15 mouse cellular contexts compared by ENCODE assay signal in the genomic region with DNA sequence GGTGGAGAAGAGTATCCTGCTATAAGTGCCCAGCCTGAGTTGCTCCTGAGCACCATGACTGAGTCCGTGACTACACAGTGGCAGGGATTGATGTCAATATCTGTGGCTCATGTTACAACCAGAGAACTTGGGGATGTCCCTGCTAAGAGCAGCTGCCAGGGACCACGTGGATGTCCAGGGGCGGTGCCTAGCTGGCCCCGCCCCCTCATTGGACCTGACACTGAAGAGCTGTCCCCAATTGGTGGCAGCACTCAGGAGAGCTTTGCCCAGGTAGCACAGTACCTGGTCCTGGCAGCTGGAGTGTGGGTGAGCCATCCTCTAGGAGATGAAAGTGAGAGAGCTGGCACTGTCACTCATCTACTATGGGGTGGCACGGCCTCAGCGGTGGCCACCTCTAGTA. TPM values are rescaled to one million over a fixed set of nuclear protein-coding genes. Genes with fewer than 3 reads are reported as not detected.
DNase-seq lines count a peak whose midpoint lies in the region; ATAC-seq lines count a peak whose summit lies in the region.
"Had no signal": no experiment of that assay in that cellular context is flagged by ENCODE, and none has a peak within 500 bp of the region (broad histone marks: within the 10 kb centered on the region; RNA-seq: fewer than 3 reads in every experiment).

No protein-coding gene starts in this region.

- intact Hi-C loops in gastrocnemius, postnatal 14 days (cut with DNase I; ENCODE audit: low total_unique reads): no loop called here

- no peak overlapping the region for H3K4me3 ChIP-seq in kidney, embryonic 14.5 days (ENCODE audit: low read length)
- no peak overlapping the region for H3K4me3 ChIP-seq in embryonic facial prominence, embryonic 15.5 days (replicated peaks)
- H3K4me3 ChIP-seq in liver, embryonic 13.5 days (replicated peaks): no peak overlapping the region
- H3K4me3 ChIP-seq: heart, embryonic 10.5 days; hindbrain, embryonic 15.5 days; limb, embryonic 13.5 days had no signal

- H3K9me3 ChIP-seq in kidney, embryonic 14.5 days (ENCODE audit: control insufficient read depth, low read length): no peaks in the 10 kb centered on the region
- H3K9me3 ChIP-seq in embryonic facial prominence, embryonic 15.5 days (replicated peaks): no peaks in the 10 kb centered on the region
- no peaks in the 10 kb centered on the region for H3K9me3 ChIP-seq in liver, embryonic 13.5 days (replicated peaks)
- H3K9me3 ChIP-seq: heart, embryonic 10.5 days; hindbrain, embryonic 15.5 days; limb, embryonic 13.5 days; megakaryocyte, embryonic 14.5 days had no signal

- no peak overlapping the region for H3K27ac ChIP-seq in kidney, embryonic 14.5 days (ENCODE audit: low read depth, low read length)
- no peak overlapping the region for H3K27ac ChIP-seq in embryonic facial prominence, embryonic 15.5 days (replicated peaks)
- H3K27ac ChIP-seq in liver, embryonic 13.5 days: no peak overlapping the region
- H3K27ac ChIP-seq: heart, embryonic 10.5 days; hindbrain, embryonic 15.5 days; limb, embryonic 13.5 days had no signal

- H3K4me1 ChIP-seq in kidney, embryonic 14.5 days (ENCODE audit: control insufficient read depth, insufficient read depth, low read length): no peaks in the 10 kb centered on the region
- no peaks in the 10 kb centered on the region for H3K4me1 ChIP-seq in embryonic facial prominence, embryonic 15.5 days
- H3K4me1 ChIP-seq in liver, embryonic 13.5 days (replicated peaks): no peaks in the 10 kb centered on the region
- H3K4me1 ChIP-seq: heart, embryonic 10.5 days; hindbrain, embryonic 15.5 days; limb, embryonic 13.5 days; megakaryocyte, embryonic 14.5 days had no signal

- H3K4me2 ChIP-seq in kidney, embryonic 14.5 days (replicated peaks; ENCODE audit: low read depth, low read length): no peak overlapping the region
- H3K4me2 ChIP-seq in embryonic facial prominence, embryonic 15.5 days (replicated peaks): no peak overlapping the region
- H3K4me2 ChIP-seq in liver, embryonic 13.5 days: no peak overlapping the region
- H3K4me2 ChIP-seq: hindbrain, embryonic 15.5 days; limb, embryonic 13.5 days had no signal

- H3K27me3 ChIP-seq in kidney, embryonic 14.5 days (ENCODE audit: control insufficient read depth, insufficient read depth, low read length): no peaks in the 10 kb centered on the region
- no peaks in the 10 kb centered on the region for H3K27me3 ChIP-seq in embryonic facial prominence, embryonic 15.5 days
- peaks cover 15% of the 10 kb centered on the region for H3K27me3 ChIP-seq in liver, embryonic 13.5 days
- H3K27me3 ChIP-seq: hindbrain, embryonic 15.5 days; limb, embryonic 13.5 days had no signal

- DNase-seq in kidney, adult 18-20 months: no peak
- DNase-seq in B cell, adult 2 months: peak; percentile 41 to 44
- DNase-seq in liver, embryonic 13.5 days: no peak
- DNase-seq in gastrocnemius, postnatal 14 days: no peak
- DNase-seq in thymus, adult 18-20 months: no peak
- DNase-seq in adrenal gland, postnatal 4 days (ENCODE audit: low spot score in 2 of 2): no peak
- DNase-seq: cerebellum, adult 9-11 months; layer of hippocampus, adult 9-11 months; right cerebral cortex, postnatal 4 days had no signal

- H3K36me3 ChIP-seq in kidney, embryonic 14.5 days (ENCODE audit: control insufficient read depth, insufficient read depth, low read length): no peaks in the 10 kb centered on the region
- no peaks in the 10 kb centered on the region for H3K36me3 ChIP-seq in embryonic facial prominence, embryonic 15.5 days
- H3K36me3 ChIP-seq in liver, embryonic 13.5 days: no peaks in the 10 kb centered on the region
- H3K36me3 ChIP-seq: heart, embryonic 10.5 days; hindbrain, embryonic 15.5 days; limb, embryonic 13.5 days had no signal

- 0 out of 2 replicates have a peak, but pooled peaks have one; percentile 55 for ATAC-seq in kidney, embryonic 14.5 days (ENCODE audit: low FRiP score, low TSS enrichment)
- ATAC-seq in embryonic facial prominence, embryonic 15.5 days (ENCODE audit: insufficient number of reproducible peaks, low FRiP score, low TSS enrichment, low read depth): peak; percentile 57
- ATAC-seq in liver, embryonic 13.5 days (ENCODE audit: low read depth): peak; percentile 42; the same call in 1 of the 2 replicates

- 57% methylated on average over 6 of the region's 6 CpGs for WGBS in kidney, embryonic 14.5 days
- 51% methylated on average over 6 of the region's 6 CpGs for WGBS in embryonic facial prominence, embryonic 15.5 days
- WGBS in liver, embryonic 13.5 days (ENCODE audit: insufficient replicate concordance): 50% methylated on average over 6 of the region's 6 CpGs

- H3K9ac ChIP-seq in kidney, embryonic 14.5 days (ENCODE audit: low read depth, low read length): no peak overlapping the region
- no peak overlapping the region for H3K9ac ChIP-seq in embryonic facial prominence, embryonic 15.5 days
- H3K9ac ChIP-seq in liver, embryonic 13.5 days: no peak overlapping the region
- H3K9ac ChIP-seq: hindbrain, embryonic 15.5 days; limb, embryonic 13.5 days had no signal

RNA-seq across cellular contexts. Expression of gene Tmtc4, which starts 9.1 kb away (rescaled TPM):
- 37.6 and 50.7 TPM in 2 replicates for polyA plus RNA-seq in kidney, embryonic 14.5 days (2014; fragmentation: Nextera tagmentation; extraction: Ambion mirVana)
- polyA plus RNA-seq in embryonic facial prominence, embryonic 15.5 days (2015; fragmentation: Nextera tagmentation; extraction: Ambion mirVana): 24.2 and 25.2 TPM in 2 replicates
- polyA plus RNA-seq in liver, embryonic 13.5 days (2015; fragmentation: Nextera tagmentation; extraction: Ambion mirVana): 3.1 and 3.9 TPM in 2 replicates
- total RNA-seq in gastrocnemius, postnatal 14 days (2021): 1 to 10 TPM; 5.7 to 6.7 TPM
- total RNA-seq in adrenal gland, postnatal 4 days (2021): 10 to 100 TPM; 29.2 to 44.6 TPM

Comparison
In these comparisons a context has a peak if more than half of its experiments do, and no peak if none do; other contexts are left out.
1. DNase-seq: peak in B cell, adult 2 months (2 of 2); none in kidney, adult 18-20 months (single experiment), liver, embryonic 13.5 days (single experiment), gastrocnemius, postnatal 14 days (single experiment), thymus, adult 18-20 months (0 of 2) and adrenal gland, postnatal 4 days (0 of 2).
2. Peak in every context shown above with its lines, with median percentiles within 50 percentile points of each other: ATAC-seq.